Mouse (Mus musculus): ENCODE data around the gene Ece1. TPM values are rescaled to one million over a fixed set of nuclear protein-coding genes. Genes with fewer than 3 reads are reported as not detected.

Gene Ece1
- total and polyA plus RNA-seq, 2 experiments from 2014 or later: 23.0 to 40.0 TPM

DNA sequence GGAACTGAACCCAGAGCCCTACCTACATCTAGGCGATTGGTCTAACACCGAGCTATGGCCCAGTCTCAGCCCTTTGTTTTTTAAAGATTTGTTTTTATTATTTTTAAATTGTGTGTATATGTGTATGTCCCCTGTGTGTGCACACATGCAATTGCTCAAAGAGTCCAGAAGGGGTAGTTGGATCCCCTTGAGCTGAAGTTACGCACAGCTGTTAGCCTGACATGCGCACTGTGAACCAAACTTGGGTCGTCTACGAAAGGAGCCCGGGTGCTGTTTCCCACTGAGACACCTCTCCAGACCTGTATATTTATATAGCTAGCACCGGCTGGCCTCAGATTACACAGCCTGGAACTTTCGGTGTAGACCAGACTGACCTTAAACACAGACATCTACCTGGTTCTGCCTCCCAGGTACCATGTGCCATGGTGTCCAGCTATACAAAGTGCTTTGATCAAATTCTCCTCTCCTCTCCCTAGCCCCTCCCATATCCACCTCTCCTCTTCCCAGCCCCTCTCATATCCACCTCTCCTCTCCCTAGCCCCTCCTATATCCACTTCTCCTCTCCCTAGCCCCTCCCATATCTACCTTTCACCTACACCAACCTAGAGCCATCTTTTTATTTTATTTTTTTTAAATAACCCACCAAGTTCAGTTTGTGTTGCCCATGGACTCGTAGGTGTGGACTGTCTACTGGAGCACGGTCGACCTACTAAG lies 79.3 kb downstream of the Ece1 start:
- Histone ChIP-seq H3K9me3 (ENCODE audit: low read length) (no peaks in the 10 kb centered on the region), H3K4me1 (ENCODE audit: insufficient read depth, low read length) (peaks cover 18% of the 10 kb centered on the region), H3K27ac (peak overlapping the region; percentile 22; the same call in 1 of the 2 replicates), H3K36me3 (ENCODE audit: insufficient read depth, low read length) (peaks cover 15% of the 10 kb centered on the region), H3K4me2 (ENCODE audit: low read depth, low read length) (no peak overlapping the region), H3K27me3 (ENCODE audit: insufficient read depth, low read length) (no peaks in the 10 kb centered on the region), H3K4me3 (ENCODE audit: low read length) (no peak overlapping the region), H3K9ac (replicated peaks; ENCODE audit: low read length) (no peak overlapping the region)
- peak; percentile 32; the same call in 1 of the 2 replicates for TF ChIP-seq CTCF (IDR thresholded peaks at IDR 0.05; ENCODE audit: low read depth)
- DNase-seq (ENCODE audit: low spot score) (no peak), ATAC-seq (peak; percentile 30; the same call in 1 of the 2 replicates)
- WGBS: 91% methylated on average over 12 of the region's 12 CpGs

DNA sequence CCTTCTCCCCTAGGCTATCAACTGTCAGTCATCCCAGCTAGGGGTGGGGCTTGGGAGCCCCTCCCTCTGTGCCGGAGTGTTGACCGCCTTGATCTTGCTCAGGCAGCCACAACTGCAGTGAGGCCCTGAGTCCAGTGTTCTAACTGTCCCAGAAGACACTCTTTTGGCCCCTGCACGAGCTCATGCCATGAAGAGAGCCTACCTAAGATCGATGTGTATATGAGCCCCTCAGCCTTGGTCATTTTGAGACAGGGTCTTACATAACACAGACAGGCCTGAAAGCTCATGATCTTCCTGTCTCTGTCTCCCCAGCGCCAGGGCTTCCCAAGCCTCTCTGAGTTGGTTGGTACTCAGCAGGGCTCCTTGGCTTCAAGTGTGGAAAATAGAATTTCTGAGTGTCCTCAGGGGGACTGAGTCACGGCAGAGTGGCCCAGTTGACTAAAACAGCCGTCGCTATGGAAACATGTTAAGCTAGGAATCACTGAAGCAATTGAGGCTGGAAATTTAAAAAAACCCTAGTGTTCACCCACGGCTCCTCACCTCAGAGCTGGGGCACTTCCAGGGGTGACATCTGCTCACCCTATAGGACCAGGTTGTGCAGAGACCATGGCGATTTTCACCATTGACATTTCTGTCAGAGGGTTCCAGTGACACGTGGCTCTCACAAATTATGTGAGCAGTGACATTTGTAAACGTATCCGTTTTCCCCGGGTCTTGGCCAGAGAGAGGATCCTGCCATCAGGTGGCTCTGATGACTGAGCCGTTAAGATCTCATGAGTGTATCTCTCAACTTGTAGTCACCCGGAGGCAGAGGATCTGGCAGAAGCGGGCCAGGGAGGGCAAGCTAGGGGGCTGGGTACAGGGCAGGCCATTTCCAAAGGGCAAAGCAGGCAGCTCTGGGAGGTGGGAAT lies 80.1 kb downstream of the Ece1 start:
- TF ChIP-seq CTCF (IDR thresholded peaks at IDR 0.05; ENCODE audit: low read depth): no peak
- Histone ChIP-seq H3K4me2 (ENCODE audit: low read depth, low read length) (no peak overlapping the region), H3K4me3 (ENCODE audit: low read length) (no peak overlapping the region), H3K9ac (replicated peaks; ENCODE audit: low read length) (no peak overlapping the region), H3K9me3 (ENCODE audit: low read length) (no peaks in the 10 kb centered on the region), H3K4me1 (ENCODE audit: insufficient read depth, low read length) (peaks cover 18% of the 10 kb centered on the region), H3K36me3 (ENCODE audit: insufficient read depth, low read length) (peaks cover 8% of the 10 kb centered on the region), H3K27ac (peak overlapping the region; percentile 32; the same call in 1 of the 2 replicates), H3K27me3 (ENCODE audit: insufficient read depth, low read length) (no peaks in the 10 kb centered on the region)
- ATAC-seq (peak; percentile 38; the same call in 1 of the 2 replicates), DNase-seq (ENCODE audit: low spot score) (peak; percentile 73)
- WGBS: 40% methylated on average over 17 of the region's 17 CpGs

DNA sequence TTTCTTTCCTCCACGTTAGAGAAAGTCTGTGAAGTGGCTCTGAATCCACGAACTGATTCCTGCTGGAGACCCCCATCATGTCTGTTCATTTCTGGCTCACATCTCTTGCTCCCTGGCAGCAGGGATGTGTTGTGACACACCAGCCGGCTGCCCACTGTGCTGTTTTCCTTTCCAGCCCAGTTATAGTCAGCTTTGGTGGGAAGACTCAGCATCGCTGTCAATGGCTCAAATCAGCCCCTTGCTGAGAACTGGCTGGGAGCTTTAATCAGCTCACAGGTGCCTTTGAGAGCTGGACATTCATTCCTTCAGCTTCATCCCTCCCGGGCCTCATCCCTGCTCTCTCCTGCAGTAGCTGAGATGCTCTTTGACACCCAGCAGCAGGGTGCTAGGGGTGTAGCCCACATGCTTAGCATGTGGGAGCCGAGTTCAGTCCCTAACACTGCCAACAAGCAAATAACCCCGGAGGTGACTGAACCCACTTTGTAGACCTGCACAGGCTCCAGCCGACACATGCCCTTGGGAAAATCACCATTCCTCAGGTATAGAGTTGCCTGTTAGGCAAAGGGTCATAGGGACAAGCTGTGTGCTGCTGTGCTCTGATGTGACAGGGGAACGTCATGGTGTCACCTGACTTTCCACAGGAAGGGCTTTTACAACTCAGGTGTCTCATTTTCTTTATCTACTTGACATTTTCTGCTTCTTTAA lies 80.9 kb downstream of the Ece1 start:
- 0 out of 2 replicates have a peak overlapping the region, but pooled peaks have one; percentile 32 for H3K27ac ChIP-seq
- H3K9me3 ChIP-seq (ENCODE audit: low read length): no peaks in the 10 kb centered on the region
- no peak overlapping the region for H3K4me2 ChIP-seq (ENCODE audit: low read depth, low read length)
- H3K4me1 ChIP-seq (ENCODE audit: insufficient read depth, low read length): peaks cover 18% of the 10 kb centered on the region
- TF ChIP-seq CTCF (IDR thresholded peaks at IDR 0.05; ENCODE audit: low read depth): no peak
- H3K4me3 ChIP-seq (ENCODE audit: low read length): no peak overlapping the region
- 33% methylated on average over 9 of the region's 9 CpGs for WGBS
- no peaks in the 10 kb centered on the region for H3K27me3 ChIP-seq (ENCODE audit: insufficient read depth, low read length)
- ATAC-seq (no peak), DNase-seq (ENCODE audit: low spot score) (peak; percentile 31)
- no peak overlapping the region for H3K9ac ChIP-seq (replicated peaks; ENCODE audit: low read length)
- H3K36me3 ChIP-seq (ENCODE audit: insufficient read depth, low read length): peaks cover 8% of the 10 kb centered on the region; the same call in 1 of the 2 replicates

DNA sequence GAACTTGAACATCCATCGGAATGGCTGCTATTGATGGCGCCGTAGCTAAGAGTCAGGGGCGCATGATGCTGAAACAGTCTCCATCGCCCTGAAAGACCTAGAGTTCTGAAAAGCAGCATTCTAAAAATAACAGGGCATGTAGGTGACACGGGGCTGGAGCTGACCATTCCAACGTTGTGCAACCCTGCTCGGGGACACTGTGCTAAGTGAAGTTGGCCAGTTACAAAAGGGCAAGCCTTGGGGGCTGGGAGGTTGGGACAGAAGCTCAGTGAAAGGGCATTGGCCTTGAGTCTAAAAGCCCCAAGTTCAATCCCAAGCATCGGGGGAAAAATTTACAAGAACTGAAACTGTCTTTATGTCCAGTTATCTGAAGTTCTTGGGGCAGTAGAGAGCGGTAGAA lies 81.5 kb downstream of the Ece1 start:
- no peak for DNase-seq (ENCODE audit: low spot score)
- no peak for TF ChIP-seq CTCF (IDR thresholded peaks at IDR 0.05; ENCODE audit: low read depth)
- Histone ChIP-seq H3K4me2 (ENCODE audit: low read depth, low read length) (no peak overlapping the region), H3K4me1 (ENCODE audit: insufficient read depth, low read length) (peaks cover 18% of the 10 kb centered on the region), H3K36me3 (ENCODE audit: insufficient read depth, low read length) (peaks cover 10% of the 10 kb centered on the region), H3K9ac (replicated peaks; ENCODE audit: low read length) (no peak overlapping the region), H3K27me3 (ENCODE audit: insufficient read depth, low read length) (no peaks in the 10 kb centered on the region), H3K9me3 (ENCODE audit: low read length) (no peaks in the 10 kb centered on the region), H3K4me3 (ENCODE audit: low read length) (no peak overlapping the region), H3K27ac (no peak overlapping the region)
- ATAC-seq: no peak
- 87% methylated on average over 10 of the region's 10 CpGs for WGBS

DNA sequence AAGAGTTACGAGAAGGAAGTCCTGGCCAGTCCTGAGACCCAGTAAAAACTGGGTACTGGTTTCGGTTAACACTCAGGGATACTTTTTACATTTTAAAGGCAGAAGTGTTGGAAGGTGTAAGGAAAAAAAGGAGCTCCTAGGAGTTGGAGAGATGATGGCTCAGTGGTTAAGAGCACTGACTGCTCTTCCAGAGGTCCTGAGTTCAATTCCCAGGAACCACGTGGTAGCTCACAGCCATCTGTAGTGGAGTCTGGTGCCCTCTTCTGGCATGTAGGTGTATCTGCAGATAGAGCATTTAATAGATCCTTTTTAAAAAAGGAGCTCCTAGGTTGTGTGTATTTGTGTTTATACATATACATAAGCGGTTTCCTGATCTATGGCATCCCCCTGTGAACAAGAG lies 83.3 kb downstream of the Ece1 start:
- 73% methylated on average over 4 of the region's 4 CpGs for WGBS
- no peak for DNase-seq (ENCODE audit: low spot score)
- no peak overlapping the region for H3K4me2 ChIP-seq (ENCODE audit: low read depth, low read length)
- peaks cover 11% of the 10 kb centered on the region for H3K36me3 ChIP-seq (ENCODE audit: insufficient read depth, low read length)
- ATAC-seq: no peak
- H3K9ac ChIP-seq (replicated peaks; ENCODE audit: low read length): no peak overlapping the region
- no peaks in the 10 kb centered on the region for H3K9me3 ChIP-seq (ENCODE audit: low read length)
- TF ChIP-seq CTCF (IDR thresholded peaks at IDR 0.05; ENCODE audit: low read depth): peak; percentile 67
- peaks cover 11% of the 10 kb centered on the region for H3K4me1 ChIP-seq (ENCODE audit: insufficient read depth, low read length)
- no peak overlapping the region for H3K4me3 ChIP-seq (ENCODE audit: low read length)
- no peaks in the 10 kb centered on the region for H3K27me3 ChIP-seq (ENCODE audit: insufficient read depth, low read length)
- H3K27ac ChIP-seq: no peak overlapping the region

DNA sequence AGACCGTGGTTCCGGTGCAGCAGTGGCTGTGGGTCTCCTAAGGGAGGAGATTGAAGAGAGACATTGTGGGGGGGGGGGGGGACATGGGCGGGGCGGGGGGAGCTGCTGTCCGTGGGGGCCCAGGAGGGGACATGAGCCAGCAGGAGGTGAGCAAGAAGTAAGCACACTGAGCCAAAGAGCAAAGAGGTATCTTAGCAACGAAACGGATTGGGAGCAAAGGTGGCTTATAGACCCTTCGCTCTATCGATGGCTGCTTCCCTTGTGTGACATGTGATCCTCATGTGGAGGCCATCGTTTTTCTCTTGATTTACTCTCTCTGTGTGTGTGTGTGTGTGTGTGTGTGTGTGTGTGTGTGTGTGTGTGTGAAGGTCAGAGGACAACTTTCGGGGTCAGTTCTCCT lies 84.4 kb downstream of the Ece1 start:
- H3K27ac ChIP-seq: no peak overlapping the region
- peaks cover 13% of the 10 kb centered on the region for H3K36me3 ChIP-seq (ENCODE audit: insufficient read depth, low read length)
- TF ChIP-seq CTCF (IDR thresholded peaks at IDR 0.05; ENCODE audit: low read depth): no peak
- H3K4me2 ChIP-seq (ENCODE audit: low read depth, low read length): no peak overlapping the region
- WGBS: 70% methylated on average over 9 of the region's 11 CpGs
- H3K4me3 ChIP-seq (ENCODE audit: low read length): no peak overlapping the region
- no peaks in the 10 kb centered on the region for H3K27me3 ChIP-seq (ENCODE audit: insufficient read depth, low read length)
- peaks cover 10% of the 10 kb centered on the region for H3K4me1 ChIP-seq (ENCODE audit: insufficient read depth, low read length)
- ATAC-seq: no peak
- DNase-seq (ENCODE audit: low spot score): no peak
- no peaks in the 10 kb centered on the region for H3K9me3 ChIP-seq (ENCODE audit: low read length)
- H3K9ac ChIP-seq (replicated peaks; ENCODE audit: low read length): no peak overlapping the region
